Mouse (Mus musculus) lung, postnatal 0 days (tissue): ENCODE results near the gene Sh3gl2.

Experiments used
- CTCF ChIP-seq: IDR thresholded peaks from 2 replicates; pipeline ENCODE4 v1.5.1; 2016; ENCODE audit warnings: antibody characterized with exemption, mild to moderate bottlenecking
- EP300 ChIP-seq: IDR thresholded peaks from 2 replicates; pipeline ENCODE4 v1.6.1; 2016; ENCODE audit warnings: antibody characterized with exemption, mild to moderate bottlenecking, control low read depth

DNA sequence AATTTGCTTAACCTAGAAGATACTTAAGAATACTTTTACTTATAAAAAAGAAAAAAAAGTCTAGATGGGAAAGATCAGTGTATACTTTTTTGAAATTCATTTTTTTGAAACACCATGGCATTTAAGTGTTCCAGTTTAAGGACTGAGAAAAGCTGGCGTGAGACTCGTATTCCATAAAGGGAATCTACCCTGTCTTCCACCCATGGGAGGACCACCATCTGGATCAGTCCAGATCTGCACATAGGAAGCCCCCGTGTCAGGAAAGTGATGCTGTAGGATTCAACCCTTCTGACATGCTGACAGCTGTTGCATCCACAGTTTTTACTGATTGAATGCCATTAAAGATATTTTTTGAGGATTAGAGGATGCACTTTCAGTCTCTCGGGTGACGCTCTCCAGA lies 134.2 kb downstream of the Sh3gl2 start:
- TF ChIP-seq CTCF, result no peak
- no peak for TF ChIP-seq EP300
